Mouse (Mus musculus) megakaryocyte, adult 5-6 weeks (primary cell): Measurements from ENCODE around the gene Krt42. TPM values are rescaled to one million over a fixed set of nuclear protein-coding genes. Genes with fewer than 3 reads are reported as not detected.
"Not testable (repeated sequence)": the region's sequence is repeated elsewhere in the genome, so short reads cannot be mapped to it uniquely, and the experiment has no call there.

Source experiments
- ATAC-seq: 2 replicates; pipeline ENCODE4 v1.8.0; 2016; ENCODE audit warnings: mild to moderate bottlenecking, inconsistent platforms; ENCODE audit not compliant: poor library complexity, severe bottlenecking
- total RNA-seq, 2 experiments: library from RNA; stranded (forward) in 1 of 2; stranded (reverse) in 1 of 2; fragments of 153-499, 151-499 nt in 1 of 2; fragments of 221-1000, 200-1000 nt in 1 of 2; gene quantifications; 2 replicates each; pipeline versions ENCODE4 v1.2.3 to v1.2.4; 2015 to 2017

Krt42 gene
- total RNA-seq, 2 experiments from 2014 or later: not detected

GRCm38 (mm10) chr11:100281596-100282544, 12.2 kb upstream of the Krt42 start:
- peak; percentile 84 for ATAC-seq

GRCm38 (mm10) chr11:100278759-100279158, 9.1 kb upstream of the Krt42 start:
- ATAC-seq: no peak

DNA sequence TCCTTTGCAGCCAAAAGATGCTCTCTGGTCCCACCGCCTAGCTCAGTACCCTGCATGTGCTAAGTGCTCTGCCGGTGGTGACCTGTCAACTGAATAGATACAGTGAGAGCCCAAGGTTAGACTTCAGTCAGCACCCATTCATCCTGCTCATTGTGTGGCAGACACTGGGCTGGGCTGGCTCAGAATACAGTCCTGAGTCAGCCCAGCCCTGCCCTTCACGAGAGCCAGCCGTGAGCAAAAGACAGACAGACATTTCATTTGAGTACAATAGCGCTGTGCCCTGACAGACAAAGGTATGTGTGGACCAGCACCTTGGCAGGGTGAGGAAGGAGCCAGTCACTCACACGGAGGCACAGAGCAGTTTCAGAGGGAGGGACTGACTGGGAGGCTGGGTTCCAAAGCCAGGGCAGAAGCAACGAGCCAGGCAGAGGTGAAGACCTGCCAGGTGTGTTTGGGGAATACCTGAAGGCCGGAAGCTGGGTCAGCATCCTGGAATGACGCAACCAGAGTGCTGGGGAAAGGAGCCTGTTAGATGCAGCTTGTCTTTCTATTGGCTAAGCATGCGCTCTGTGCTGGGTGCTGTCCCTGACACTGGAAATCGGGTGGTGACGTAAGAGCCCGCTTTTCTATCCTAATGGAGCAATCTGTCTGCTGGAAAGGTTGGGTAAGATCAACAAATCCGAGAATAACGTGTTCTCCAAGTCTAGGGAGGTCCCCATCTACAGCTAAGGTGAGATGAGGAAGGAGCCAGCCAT, 8.2 kb upstream of the Krt42 start:
- no peak for ATAC-seq

DNA sequence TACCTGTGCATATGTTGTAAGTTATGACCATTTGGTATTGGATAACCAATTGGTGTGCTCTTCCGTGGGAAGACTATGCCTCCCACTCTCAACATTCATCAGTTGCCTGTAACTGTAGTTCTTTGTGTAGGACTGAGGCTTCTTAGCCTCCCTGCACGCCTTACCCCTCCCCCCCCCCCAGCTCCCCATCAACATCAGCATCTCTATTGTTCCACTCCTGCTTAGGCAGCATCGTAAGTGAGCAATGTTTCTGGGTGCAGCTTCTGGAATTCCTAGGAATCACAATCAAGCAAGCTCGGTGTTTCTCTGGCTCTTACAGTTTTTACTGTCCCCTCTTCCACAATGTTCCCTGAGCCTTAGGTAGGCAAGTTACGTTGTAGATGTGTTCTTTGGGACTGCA, 5.8 kb upstream of the Krt42 start:
- ATAC-seq: no peak

GRCm38 (mm10) chr11:100274719-100275118, 5.0 kb upstream of the Krt42 start:
- ATAC-seq: no peak

- no peak for ATAC-seq
These were observed 2.2 kb upstream of the Krt42 start for GRCm38 (mm10) chr11:100271878-100272277.

DNA sequence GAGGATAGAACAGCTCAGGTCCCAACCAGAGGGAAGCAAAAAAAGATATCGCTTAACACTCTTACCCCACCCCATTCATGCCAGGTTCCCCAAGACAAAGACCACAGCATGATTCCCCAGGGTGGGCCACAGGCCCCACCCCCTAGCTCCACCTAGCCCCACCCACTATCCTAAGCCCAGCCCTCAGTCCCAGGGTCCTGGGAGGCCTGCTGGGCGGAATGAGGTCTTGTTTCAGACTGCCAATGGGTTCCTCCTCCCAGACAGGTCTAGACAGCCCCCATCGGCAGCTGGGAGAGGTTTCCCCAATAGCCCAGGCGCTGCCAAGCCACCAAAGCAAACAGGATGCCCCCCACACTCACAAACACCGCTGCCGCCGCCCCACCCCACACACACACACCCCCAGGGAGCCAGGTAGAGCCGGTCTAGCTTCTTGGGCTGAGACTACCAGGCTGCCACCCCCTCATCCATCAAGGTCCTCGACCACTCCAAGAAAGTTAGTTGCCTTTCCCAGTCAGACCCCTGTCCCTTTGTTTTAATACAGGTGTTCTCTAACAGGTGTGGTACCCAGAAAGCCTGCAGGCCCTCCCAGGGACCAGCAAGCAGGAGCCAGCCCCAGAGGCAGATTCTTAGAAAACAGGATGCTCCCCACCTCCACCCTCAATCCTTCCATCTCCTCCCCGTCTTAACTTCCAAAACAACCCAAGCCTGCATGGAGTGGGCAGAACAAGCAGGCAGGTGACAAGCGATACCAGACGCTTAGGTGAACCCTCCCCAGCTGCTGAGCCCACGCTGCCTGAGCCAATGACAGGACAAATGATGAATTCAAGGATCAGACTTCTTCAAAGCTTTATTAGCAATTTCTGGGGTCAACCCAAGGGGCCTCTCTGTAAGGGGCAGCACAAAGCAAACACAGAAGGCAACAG, 7.4 kb downstream of the Krt42 start:
- no peak for ATAC-seq

DNA sequence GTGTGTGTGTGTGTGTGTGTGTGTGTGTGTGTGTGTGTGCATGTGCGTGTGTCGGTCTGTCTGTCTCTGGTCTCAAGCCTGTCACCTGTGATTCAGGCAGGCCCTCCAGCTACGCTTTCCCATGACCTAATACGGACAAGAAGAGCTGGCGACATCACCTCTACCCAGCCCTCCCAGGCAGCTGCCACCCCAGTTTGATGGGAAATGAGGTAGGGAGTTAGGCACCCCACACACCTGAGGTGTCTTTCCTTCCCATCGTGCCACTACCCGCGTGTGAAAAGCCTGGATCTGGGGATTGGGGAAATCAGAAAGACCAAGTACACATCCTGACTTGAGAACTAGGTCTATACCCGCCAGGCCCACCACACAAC, 8.5 kb downstream of the Krt42 start:
- ATAC-seq: no peak

GRCm38 (mm10) chr11:100260514-100261234, 9.0 kb downstream of the Krt42 start, which contains the start of gene Krt17:
TSS of gene Krt17 (minus strand) at chr11:100261029.
- ATAC-seq: no peak

- ATAC-seq: no peak
These were observed 10.6 kb downstream of the Krt42 start for GRCm38 (mm10) chr11:100259079-100259478.

DNA sequence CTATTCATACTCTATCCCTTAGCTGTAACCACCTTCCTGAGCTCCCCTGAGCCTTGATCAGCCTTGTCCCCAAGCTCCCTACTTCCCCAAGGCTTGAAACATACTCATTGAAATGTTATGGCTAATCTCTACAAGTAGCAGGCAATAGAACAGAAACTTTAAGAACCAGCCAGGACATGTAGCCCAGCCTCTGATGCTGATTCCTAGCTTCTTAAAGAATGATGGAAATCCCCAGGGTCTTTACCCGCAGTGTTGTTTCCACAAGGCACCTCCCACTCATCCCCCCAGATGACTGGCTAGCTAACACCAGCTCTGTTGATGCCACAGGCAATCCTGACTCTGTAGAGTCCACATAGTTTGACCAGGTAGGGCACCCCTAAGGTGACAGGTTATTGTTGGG, 11.7 kb downstream of the Krt42 start:
- no peak for ATAC-seq

GRCm38 (mm10) chr11:100255514-100255913, 14.2 kb downstream of the Krt42 start:
- ATAC-seq: no peak

- ATAC-seq: no peak
These were observed 15.1 kb downstream of the Krt42 start for GRCm38 (mm10) chr11:100254360-100255090.

- ATAC-seq: no peak
These were observed 20.7 kb downstream of the Krt42 start, which contains the start of gene Krt16 for GRCm38 (mm10) chr11:100248852-100249465. TSS of gene Krt16 (minus strand) at chr11:100248902.

GRCm38 (mm10) chr11:100246471-100246870, 23.2 kb downstream of the Krt42 start:
- ATAC-seq: not testable (repeated sequence)

DNA sequence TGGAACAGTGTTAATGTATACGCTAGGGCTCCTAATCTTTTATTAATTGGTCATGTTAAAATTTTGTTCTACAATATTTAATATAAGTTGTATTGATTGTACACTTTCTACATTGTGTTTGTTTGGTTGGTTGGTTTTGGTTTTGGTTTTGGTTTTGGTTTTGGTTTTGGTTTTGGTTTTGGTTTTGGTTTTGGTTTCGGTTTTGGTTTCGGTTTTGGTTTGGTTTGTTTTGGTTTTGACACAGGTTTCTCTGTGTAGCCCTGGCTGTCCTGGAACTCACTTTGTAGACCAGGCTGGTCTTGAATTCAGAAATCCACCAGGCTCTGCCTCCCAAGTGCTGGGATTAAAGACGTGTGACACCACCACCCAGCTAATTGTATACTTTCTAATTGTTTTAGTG, 29.4 kb downstream of the Krt42 start:
- ATAC-seq: not testable (repeated sequence)

DNA sequence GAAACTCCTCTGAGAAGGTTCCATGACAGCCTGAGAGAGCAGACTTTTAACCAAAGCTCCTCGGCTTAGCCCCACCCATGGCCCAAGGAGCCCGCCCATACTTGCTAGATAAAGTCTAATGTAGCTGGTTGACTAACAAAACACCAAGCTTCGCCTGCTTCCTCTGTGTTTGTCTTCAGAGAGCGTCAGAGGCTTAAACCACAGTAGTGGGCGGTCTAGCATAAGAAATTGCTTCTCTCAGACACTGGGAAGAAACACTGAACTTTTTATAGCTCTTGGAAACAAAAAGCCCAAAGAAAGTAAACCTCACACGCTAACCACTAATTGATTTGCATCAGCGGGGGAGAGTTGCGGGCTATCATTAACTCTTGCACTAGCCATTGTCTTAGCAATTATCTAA, 47.9 kb downstream of the Krt42 start:
- ATAC-seq: peak; percentile 35; the same call in 1 of the 2 replicates

- no peak for ATAC-seq
These were observed 50.4 kb downstream of the Krt42 start for GRCm38 (mm10) chr11:100219304-100219703.
